Mouse (Mus musculus) mouse trophoblast stem cell (cell line): Measurements from ENCODE around the gene Lyrm1.

Experiments
- in situ Hi-C, 2 experiments: fragments of 300-500 bp; cut with MseI, MboI; formaldehyde crosslinking; loops; 2 replicates in 1 of 2; 3 replicates in 1 of 2; pipeline ENCODE4 v1.15.1; 2025

Lyrm1 gene

DNA sequence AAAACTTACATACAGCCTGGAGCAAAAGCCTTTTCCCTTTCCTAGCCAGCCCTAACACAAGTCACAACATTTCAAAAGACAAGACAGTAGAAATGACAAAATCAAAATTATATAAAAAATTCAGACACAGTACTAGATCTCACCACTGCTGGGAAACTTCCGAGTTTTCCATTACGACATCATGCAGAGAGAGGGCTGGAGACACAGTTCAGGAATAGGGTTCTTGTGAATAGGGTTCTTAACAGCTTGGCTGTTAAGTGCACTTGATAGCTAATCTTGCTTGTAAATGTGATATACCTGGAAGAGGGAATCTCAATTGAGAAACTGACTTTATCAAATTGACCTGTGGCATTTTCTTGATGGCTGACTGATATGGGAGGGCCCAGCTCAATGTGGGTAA lies 14.4 kb upstream of the Lyrm1 start:
- in situ Hi-C loops: no loop called here

DNA sequence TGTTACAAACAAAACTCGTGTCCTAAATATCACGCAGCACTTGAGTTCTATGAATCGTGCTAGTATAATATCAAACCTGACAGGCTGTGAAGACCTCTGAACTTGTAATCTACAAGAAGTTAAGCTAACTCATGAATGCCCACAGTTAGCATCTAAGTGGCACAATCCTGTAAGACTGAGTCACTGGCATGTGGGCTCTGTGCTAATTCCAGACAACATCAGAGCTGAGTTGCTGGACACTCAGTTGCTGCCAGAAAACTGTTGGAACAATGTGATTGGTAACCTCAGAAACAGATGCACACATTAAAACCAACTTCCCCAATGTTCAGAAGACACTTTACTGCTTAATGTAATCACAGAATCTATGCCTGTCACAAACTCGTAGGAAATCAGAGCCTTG lies 7.8 kb upstream of the Lyrm1 start:
- in situ Hi-C loops: no loop called here

DNA sequence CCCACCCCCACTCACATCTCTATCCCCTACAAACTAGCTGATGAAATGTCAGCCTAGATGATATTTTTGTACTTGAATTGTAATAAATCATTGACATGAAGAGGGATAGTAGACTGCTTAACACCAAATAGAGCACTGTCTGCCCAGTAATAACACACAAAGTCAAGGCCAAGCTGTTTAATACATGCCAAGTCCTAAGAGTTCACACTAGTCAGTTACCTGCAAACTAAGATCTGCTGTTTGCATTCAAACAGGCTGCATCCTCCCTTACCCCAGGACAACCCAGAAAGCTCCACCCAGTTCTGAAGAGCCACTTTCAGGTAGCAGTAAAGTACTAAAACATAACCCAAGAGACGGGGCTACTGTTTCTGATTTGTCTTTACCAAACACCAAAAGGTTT lies 3.5 kb upstream of the Lyrm1 start:
- in situ Hi-C loops: no loop called here

- in situ Hi-C loops: no loop called here
Measured at GRCm38 (mm10) chr7:119892742-119893141, 2.9 kb upstream of the Lyrm1 start.

DNA sequence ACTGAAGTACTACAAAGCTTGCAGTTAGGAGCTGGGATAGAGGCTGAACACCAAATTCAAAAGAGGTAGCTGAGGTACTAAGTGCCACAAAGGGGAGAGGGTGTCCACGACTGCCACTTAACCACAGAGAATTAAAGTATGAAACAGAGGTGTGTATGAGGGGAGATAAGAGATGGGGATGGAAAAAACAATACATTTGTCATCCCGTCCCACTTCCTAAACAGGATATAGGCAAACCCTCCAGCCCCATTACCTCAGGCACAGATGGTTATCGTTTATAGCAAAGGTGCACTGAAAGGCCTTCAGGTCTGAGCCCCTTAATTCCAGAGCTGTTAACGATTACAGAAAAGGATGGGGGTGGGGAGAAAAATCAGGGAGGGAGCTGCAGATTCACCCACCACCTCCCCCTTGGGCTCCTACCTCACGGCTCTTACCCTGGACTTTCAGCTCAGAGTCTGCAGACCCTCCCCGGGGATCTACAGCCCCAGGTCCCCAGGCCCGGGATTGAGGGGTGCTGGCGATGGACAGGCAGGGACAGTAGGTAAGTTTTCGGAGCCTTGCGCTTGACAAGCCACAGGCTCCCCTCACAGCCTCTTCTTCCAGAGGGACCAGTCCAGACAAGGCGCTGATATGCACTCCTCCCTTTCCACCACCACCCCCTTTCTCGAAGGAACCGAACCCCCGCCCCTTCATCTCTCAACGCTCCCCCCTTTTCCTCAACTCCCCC lies 680 bp upstream of the Lyrm1 start:
- in situ Hi-C loops: no loop called here

- in situ Hi-C loops: no loop called here
Measured at GRCm38 (mm10) chr7:119897521-119898109, 2.0 kb downstream of the Lyrm1 start.

GRCm38 (mm10) chr7:119898247-119898856 lies 2.7 kb downstream of the Lyrm1 start:
- in situ Hi-C loops: no loop called here

- in situ Hi-C loops: no loop called here
Measured at GRCm38 (mm10) chr7:119899386-119900057, 3.9 kb downstream of the Lyrm1 start.

DNA sequence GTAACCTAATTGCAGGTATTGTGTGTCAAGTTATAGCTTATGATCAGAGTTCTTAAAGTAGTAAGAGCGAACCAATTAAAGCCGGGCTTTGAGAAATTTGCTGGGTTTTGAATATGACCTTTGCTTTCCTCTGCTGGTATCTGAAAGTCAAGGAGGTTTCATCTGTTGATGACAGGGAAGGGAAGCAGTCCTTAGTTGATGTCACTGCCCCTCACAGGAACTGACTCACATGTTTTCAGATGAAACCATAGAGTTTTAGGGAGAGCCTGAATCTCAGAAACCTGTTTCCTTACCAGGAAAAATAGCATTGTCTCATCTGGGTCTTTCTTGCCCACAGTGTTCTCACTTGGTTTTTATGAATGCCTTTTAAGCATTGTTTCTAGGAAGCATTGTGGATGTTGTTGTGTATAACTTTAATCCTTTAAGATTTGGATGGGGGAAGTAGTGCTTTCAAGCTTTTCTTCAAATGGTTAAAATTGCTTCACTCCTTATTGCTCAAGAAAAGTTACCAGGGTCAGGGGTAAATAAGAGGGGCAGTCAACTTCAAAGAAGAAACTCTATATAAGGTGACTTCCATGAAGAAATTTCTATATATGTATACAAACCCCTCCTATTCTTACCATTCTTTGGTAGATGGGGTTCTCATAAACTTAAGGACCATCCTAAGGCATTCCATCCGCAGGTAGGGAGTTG lies 11.0 kb downstream of the Lyrm1 start:
- in situ Hi-C loops: no loop called here

DNA sequence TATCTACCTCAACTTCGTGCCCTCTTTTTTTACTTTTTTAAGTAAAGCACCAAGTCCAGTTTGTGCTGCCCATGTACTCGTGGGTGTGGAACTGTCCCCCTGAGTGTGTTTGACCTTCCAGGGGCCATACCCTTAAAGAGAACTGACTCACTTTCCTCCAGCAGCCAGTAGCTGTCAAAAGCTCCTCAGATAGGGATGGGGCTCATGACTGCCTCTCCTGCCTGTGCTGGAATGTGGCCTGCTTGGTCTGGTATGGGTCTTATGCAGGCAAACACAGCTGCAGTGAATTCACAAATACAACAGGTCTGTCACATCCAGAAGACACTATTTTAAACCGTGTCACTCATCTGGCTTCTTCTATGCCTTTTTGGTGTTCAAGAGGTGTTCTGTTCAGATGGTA lies 16.1 kb downstream of the Lyrm1 start:
- in situ Hi-C loops: no loop called here

- in situ Hi-C loops: no loop called here
Measured at GRCm38 (mm10) chr7:119920457-119920856, 24.8 kb downstream of the Lyrm1 start.

GRCm38 (mm10) chr7:119921054-119921453 lies 25.4 kb downstream of the Lyrm1 start:
- in situ Hi-C loops: no loop called here

- in situ Hi-C loops: no loop called here
Measured at GRCm38 (mm10) chr7:119928783-119929440, 33.3 kb downstream of the Lyrm1 start.

DNA sequence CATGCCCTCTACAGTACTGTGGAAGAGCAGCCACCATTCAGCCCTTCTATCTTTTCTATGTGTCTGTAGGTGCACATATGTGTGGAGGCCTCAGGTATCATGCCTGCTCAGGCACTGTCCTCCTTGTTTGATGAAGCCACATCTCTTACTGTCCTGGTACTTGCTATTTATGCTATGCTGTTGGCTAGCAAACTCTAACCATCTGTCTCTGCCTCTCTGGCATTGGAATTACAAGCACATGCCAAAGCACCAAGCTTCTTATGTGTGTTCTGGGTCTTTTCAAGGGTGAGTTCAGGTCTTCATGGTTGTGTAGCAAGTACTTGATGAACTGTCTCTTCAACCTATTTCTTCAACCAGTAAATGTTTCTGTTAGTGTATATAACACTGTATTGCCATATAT lies 40.7 kb downstream of the Lyrm1 start:
- in situ Hi-C loops: no loop called here

DNA sequence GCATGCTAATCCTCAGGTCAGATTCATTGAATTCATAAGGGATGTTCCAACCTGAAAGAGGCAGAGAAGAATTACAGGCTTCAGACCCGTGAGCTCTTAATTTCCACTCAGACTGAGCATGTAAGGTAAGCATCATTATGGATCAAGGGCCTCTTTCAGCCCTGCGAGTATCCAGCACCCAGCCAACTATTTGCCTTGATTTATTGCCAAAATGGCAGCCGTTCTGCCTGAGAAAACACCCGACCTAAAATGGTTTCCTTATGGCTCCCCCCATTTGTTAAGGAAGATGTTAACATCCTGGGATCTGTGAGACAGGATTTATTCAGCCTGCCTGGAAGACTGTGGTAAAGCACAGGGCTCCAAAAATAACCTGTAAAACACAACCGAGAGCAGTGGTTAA lies 41.4 kb downstream of the Lyrm1 start:
- in situ Hi-C loops: no loop called here

DNA sequence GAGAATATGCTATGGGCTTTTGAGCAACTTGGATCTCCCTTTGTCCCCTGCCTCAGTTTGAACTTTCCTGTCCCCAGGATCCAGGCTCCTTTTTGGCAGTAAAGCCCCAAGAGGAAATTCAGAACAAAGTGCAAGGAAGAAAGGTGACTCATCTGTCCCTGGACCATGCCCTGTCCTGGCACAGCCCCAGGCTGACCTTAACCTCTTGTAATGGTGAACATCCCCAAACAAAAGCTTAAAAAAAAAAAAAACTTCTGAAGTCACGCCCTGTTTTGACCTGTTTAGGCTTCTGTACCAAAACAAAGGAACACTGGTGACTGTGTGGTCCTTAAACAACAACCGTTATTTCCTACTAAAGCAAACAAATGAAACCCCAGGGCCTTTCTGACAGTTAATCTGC lies 45.9 kb downstream of the Lyrm1 start:
- in situ Hi-C loops: no loop called here

- in situ Hi-C loops: no loop called here
Measured at GRCm38 (mm10) chr7:119954047-119954446, 58.4 kb downstream of the Lyrm1 start.

DNA sequence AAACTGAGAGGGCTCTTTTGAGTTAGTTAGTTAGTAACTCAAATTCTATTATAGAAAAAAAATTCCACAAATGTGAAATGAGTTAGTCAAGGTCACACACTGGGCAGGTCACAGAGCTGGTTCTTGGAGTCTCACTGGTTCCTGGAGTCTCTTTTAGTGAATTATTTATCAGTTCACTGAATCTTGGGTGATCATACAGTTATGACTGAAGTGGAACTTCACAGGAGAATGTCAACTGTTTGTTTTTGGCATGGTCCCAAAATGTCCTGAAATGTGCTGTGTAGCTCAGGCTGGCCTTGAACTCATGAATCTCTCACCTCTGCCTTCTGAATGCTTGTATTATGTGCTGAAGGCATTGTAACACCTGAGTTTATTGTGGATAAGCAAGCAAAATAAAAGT lies 61.8 kb downstream of the Lyrm1 start:
- in situ Hi-C loops: no loop called here

GRCm38 (mm10) chr7:119959091-119959490 lies 63.4 kb downstream of the Lyrm1 start:
- in situ Hi-C loops: no loop called here

DNA sequence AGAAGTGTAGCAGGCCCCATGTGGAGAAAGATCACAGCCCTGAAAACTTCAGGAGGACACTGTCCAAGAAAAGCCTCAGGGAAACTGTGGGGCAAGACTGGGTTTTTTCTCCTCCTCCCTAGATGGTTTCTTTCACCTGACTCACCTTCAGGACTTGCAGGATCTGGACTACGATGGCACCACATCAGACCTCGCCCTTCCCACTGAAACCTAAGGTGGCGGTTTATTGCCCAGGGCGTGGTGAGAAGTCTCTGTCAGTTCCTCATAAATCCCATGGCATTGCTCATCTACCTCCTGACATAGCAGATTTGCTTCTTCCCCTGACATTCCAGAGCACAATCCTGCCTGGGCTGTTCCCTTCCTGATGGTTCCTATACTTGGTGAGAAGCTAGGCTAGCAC lies 63.8 kb downstream of the Lyrm1 start:
- in situ Hi-C loops: no loop called here

DNA sequence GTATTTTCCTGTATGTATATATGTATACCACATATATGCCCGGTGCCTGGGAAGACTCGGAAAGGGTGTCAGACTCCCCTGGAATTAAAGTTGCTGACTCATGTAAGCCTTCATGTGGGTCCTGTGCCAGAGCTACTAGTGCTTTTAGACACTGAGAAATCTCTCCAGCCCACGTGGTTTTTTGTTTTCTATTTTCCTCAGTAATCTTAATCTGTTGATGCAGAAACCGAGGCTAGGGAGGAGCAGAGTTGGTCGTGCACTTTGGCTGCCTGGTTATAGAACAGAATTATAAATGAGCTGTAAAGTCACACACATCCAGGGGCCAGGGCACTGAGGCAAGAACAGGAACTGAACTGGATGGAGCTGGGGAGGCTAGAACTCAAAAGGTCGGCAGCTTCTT lies 64.3 kb downstream of the Lyrm1 start:
- in situ Hi-C loops: no loop called here

- in situ Hi-C loops: no loop called here
Measured at GRCm38 (mm10) chr7:119960546-119960945, 64.9 kb downstream of the Lyrm1 start.
